Mouse (Mus musculus) G1E (cell line): Measurements from ENCODE around the gene Rspry1. TPM values are rescaled to one million over a fixed set of nuclear protein-coding genes. Genes with fewer than 3 reads are reported as not detected.

Source experiments
- ATAC-seq: 2 replicates; pipeline ENCODE4 v1.8.0; 2016; ENCODE audit warnings: mild to moderate bottlenecking; ENCODE audit not compliant: insufficient number of reproducible peaks, poor library complexity, low FRiP score, severe bottlenecking; ENCODE audit errors: extremely low read depth
- DNase-seq: peaks from one replicate; pipeline ENCODE4 v3.0.0; 2012; ENCODE audit warnings: low spot score
- H3K27me3 ChIP-seq: 2 replicates; pipeline ENCODE4 v1.6.1; 2012; ENCODE audit warnings: mild to moderate bottlenecking, low read length, inconsistent platforms; ENCODE audit not compliant: insufficient read depth
- H3K36me3 ChIP-seq: replicated peaks from 2 replicates; pipeline ENCODE3; 2012; ENCODE audit warnings: mild to moderate bottlenecking, inconsistent platforms
- H3K4me1 ChIP-seq: 2 replicates; pipeline ENCODE4 v1.6.1; 2012; ENCODE audit warnings: low read depth, low read length, inconsistent platforms, mixed read lengths; ENCODE audit not compliant: insufficient read depth
- H3K4me3 ChIP-seq: 2 replicates; pipeline ENCODE4 v1.5.1; 2012; ENCODE audit warnings: low read depth, mild to moderate bottlenecking, inconsistent platforms, low read length, moderate library complexity, mixed read lengths
- H3K9me3 ChIP-seq: replicated peaks from 2 replicates; pipeline ENCODE4 v1.6.1; 2012; ENCODE audit warnings: inconsistent platforms
- CTCF ChIP-seq: IDR thresholded peaks from 2 replicates; pipeline ENCODE4 v1.5.1; 2012; ENCODE audit warnings: low read depth, low read length, inconsistent platforms, mixed read lengths
- GATA1 ChIP-seq: IDR thresholded peaks from 2 replicates; pipeline ENCODE4 v1.6.1; 2012; ENCODE audit warnings: borderline replicate concordance, low read length, inconsistent platforms, mixed read lengths
- GATA2 ChIP-seq: IDR thresholded peaks from 2 replicates; pipeline ENCODE4 v1.6.1; 2012; ENCODE audit warnings: low read depth, low read length, inconsistent platforms, borderline replicate concordance
- POLR2AphosphoS5 ChIP-seq: IDR thresholded peaks from 2 replicates; pipeline ENCODE4 v1.6.1; 2012; ENCODE audit warnings: low read depth, low read length, inconsistent platforms; ENCODE audit not compliant: insufficient replicate concordance
- TAL1 ChIP-seq: conservative IDR thresholded peaks from 2 replicates; pipeline ENCODE4 v1.6.1; 2012; ENCODE audit warnings: low read depth, low read length, inconsistent platforms, mixed read lengths
- polyA plus RNA-seq: library from polyadenylated mRNA; stranded (reverse); fragments of >175 nt; gene quantifications from 2 replicates; pipeline ENCODE4 v1.2.3, GENCODE M21; 2012
- total RNA-seq, 2 experiments: library from RNA; stranded (forward) in 1 of 2; stranded (reverse) in 1 of 2; fragments of 200-1000 nt in 1 of 2; fragments of >200 nt in 1 of 2; fragmentation: Nextera tagmentation in 1 of 2; gene quantifications; 2 replicates each; pipeline ENCODE4 v1.2.3; 2014 to 2017

Rspry1 gene
- total and polyA plus RNA-seq, 3 experiments, result 14.9 to 144 (median 123) TPM

- Histone ChIP-seq H3K9me3 (no peaks in the 10 kb centered on the region), H3K4me1 (peaks cover 44% of the 10 kb centered on the region), H3K36me3 (peaks cover 73% of the 10 kb centered on the region), H3K4me3 (no peak overlapping the region), H3K27me3 (no peaks in the 10 kb centered on the region)
- TF ChIP-seq GATA1 (no peak), CTCF (no peak), GATA2 (no peak), POLR2AphosphoS5 (no peak), TAL1 (peak; percentile 41)
- DNase-seq (no peak), ATAC-seq (peak; percentile 24)
These were observed 31.9 kb downstream of the Rspry1 start for GRCm38 (mm10) chr8:94633564-94634194.

DNA sequence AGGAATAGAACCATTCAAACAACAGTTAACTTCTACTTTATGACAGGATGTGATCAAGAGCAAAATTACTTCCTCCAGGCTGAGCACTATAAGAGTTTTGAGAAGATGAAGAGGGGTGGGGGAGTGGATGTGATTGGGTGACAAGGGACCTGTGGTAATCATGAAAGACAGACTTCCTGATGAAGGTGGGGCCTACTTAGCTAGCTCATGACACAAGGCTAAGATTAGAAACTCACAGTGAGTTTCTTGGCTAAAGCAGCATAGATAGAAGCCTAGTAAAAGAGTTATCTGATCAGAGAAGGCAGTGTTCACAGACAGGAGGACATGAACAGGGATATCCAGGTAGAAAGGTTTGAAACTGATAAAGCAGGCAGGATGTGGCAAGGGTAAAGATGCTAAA lies 32.5 kb downstream of the Rspry1 start:
- DNase-seq, result peak; percentile 52
- peak; percentile 93 for ATAC-seq
- peaks cover 44% of the 10 kb centered on the region for H3K4me1 ChIP-seq
- no peaks in the 10 kb centered on the region for H3K9me3 ChIP-seq
- H3K4me3 ChIP-seq, result no peak overlapping the region
- H3K36me3 ChIP-seq, result peaks cover 75% of the 10 kb centered on the region
- no peaks in the 10 kb centered on the region for H3K27me3 ChIP-seq
- TF ChIP-seq POLR2AphosphoS5 (no peak), GATA1 (no peak), TAL1 (peak; percentile 42; the same call in 1 of the 2 replicates), CTCF (no peak), GATA2 (no peak)

- Histone ChIP-seq H3K27me3 (no peaks in the 10 kb centered on the region), H3K4me1 (peaks cover 23% of the 10 kb centered on the region), H3K4me3 (no peak overlapping the region), H3K36me3 (peaks cover 86% of the 10 kb centered on the region), H3K9me3 (no peaks in the 10 kb centered on the region)
- TF ChIP-seq GATA1 (no peak), TAL1 (no peak), CTCF (no peak), POLR2AphosphoS5 (no peak), GATA2 (no peak)
- DNase-seq (no peak), ATAC-seq (no peak)
These were observed 39.4 kb downstream of the Rspry1 start for GRCm38 (mm10) chr8:94641183-94641582.

- ATAC-seq (no peak), DNase-seq (no peak)
- TF ChIP-seq POLR2AphosphoS5, result no peak
- no peak for TF ChIP-seq CTCF
- no peak for TF ChIP-seq TAL1
- no peak for TF ChIP-seq GATA1
- TF ChIP-seq GATA2, result no peak
- Histone ChIP-seq H3K4me3 (no peak overlapping the region), H3K9me3 (no peaks in the 10 kb centered on the region), H3K4me1 (peaks cover 20% of the 10 kb centered on the region), H3K36me3 (peaks cover 87% of the 10 kb centered on the region), H3K27me3 (no peaks in the 10 kb centered on the region)
These were observed 40.2 kb downstream of the Rspry1 start for GRCm38 (mm10) chr8:94641938-94642337.

GRCm38 (mm10) chr8:94645202-94645601 lies 43.5 kb downstream of the Rspry1 start:
- H3K4me3 ChIP-seq, result no peak overlapping the region
- no peaks in the 10 kb centered on the region for H3K27me3 ChIP-seq

GRCm38 (mm10) chr8:94646165-94646564 lies 44.4 kb downstream of the Rspry1 start:
- H3K4me3 ChIP-seq, result no peak overlapping the region
- TF ChIP-seq GATA2 (no peak), GATA1 (no peak), TAL1 (no peak), CTCF (no peak), POLR2AphosphoS5 (no peak)
- no peaks in the 10 kb centered on the region for H3K9me3 ChIP-seq
- H3K4me1 ChIP-seq, result peaks cover 22% of the 10 kb centered on the region
- no peaks in the 10 kb centered on the region for H3K27me3 ChIP-seq
- DNase-seq, result no peak
- peaks cover 74% of the 10 kb centered on the region for H3K36me3 ChIP-seq
- no peak for ATAC-seq

More at GRCm38 (mm10) chr8:94645202-94645601, 43.5 kb downstream of the Rspry1 start:
- H3K9me3 ChIP-seq, result no peaks in the 10 kb centered on the region
- peaks cover 79% of the 10 kb centered on the region for H3K36me3 ChIP-seq
- DNase-seq, result no peak
- peak; percentile 40; the same call in 1 of the 2 replicates for ATAC-seq
- TF ChIP-seq CTCF (no peak), GATA2 (no peak), TAL1 (no peak; the same call in 1 of the 2 replicates), POLR2AphosphoS5 (no peak), GATA1 (no peak)
- H3K4me1 ChIP-seq, result peaks cover 22% of the 10 kb centered on the region
